Mouse (Mus musculus): ENCODE data around the gene Pir. TPM values are rescaled to one million over a fixed set of nuclear protein-coding genes. Genes with fewer than 3 reads are reported as not detected.
A peak's percentile ranks its signal among the peaks of the same experiment; 100 is the strongest.

Gene Pir
- 10.5 and 10.9 TPM in 2 replicates for polyA plus RNA-seq (2015; fragmentation: Nextera tagmentation; extraction: Ambion mirVana)

DNA sequence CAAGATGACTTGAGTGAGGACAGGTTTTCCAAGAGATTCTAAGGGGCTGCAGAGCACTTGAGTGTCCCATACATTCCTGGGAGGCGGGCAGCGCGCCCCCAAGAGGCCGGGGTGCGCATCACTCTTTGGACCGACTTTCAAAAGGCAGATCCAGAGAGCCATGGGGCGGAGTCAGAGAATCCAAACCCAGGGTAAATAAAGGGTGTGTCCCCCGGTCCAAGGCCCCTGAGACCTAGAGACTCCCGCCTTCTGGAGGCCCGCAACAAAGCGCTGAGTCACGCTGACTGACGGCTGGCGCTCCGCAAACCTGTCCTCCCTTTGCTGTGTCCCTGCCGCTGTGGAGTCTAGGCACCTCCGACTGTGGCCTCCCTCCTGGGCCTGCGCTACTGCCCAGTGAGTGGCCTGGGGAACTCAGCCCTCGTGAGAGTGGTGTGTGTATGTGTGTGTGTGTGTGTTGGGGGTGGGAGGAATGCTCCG, at the start of gene Pir:
Pir (plus strand) TSS at position 87 of the 477 bp plus-strand sequence.
- Histone ChIP-seq H3K36me3 (ENCODE audit: control insufficient read depth, insufficient read depth, low read length) (no peaks in the 10 kb centered on the region), H3K4me3 (replicated peaks; ENCODE audit: low read length) (peak within 1 kb of the TSS; percentile 38), H3K4me1 (ENCODE audit: control insufficient read depth, insufficient read depth, low read length) (no peaks in the 10 kb centered on the region), H3K27me3 (ENCODE audit: control insufficient read depth, insufficient read depth, low read length) (no peaks in the 10 kb centered on the region), H3K4me2 (ENCODE audit: low read depth, low read length) (peak within 1 kb of the TSS; percentile 48), H3K27ac (ENCODE audit: low read length) (0 out of 2 replicates have a peak within 1 kb of the TSS, but pooled peaks have one; percentile 32), H3K9ac (ENCODE audit: low read length) (peak within 1 kb of the TSS; percentile 56), H3K9me3 (replicated peaks; ENCODE audit: control insufficient read depth, low read length) (no peaks in the 10 kb centered on the region)
- peak; percentile 94 for ATAC-seq (ENCODE audit: insufficient read depth, low FRiP score)
- WGBS, result 14% methylated on average over 18 of the region's 20 CpGs

DNA sequence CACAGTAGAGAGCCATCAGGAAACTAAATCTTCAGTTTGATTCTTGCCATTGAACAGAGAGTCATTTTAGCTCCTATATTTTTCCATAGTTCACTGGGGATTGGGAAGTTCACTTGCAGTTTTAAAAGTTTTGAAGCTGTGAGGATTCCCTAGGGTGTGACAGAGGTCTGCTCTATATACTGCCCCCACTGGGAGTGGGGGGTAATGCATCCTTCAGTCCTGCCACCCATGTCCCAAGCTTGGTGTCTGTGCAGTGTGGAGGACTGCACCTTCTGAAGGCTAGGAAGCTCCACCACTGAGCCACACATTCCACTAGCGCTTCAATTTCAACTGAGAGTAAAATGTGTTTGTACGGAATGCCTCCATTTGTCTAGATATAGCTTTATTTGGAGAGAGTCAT, 47.2 kb upstream of the Pir start:
- no peak overlapping the region for H3K4me2 ChIP-seq (ENCODE audit: low read depth, low read length)
- 64% methylated on average over 2 of the region's 2 CpGs for WGBS
- no peak for ATAC-seq (ENCODE audit: insufficient read depth, low FRiP score)

DNA sequence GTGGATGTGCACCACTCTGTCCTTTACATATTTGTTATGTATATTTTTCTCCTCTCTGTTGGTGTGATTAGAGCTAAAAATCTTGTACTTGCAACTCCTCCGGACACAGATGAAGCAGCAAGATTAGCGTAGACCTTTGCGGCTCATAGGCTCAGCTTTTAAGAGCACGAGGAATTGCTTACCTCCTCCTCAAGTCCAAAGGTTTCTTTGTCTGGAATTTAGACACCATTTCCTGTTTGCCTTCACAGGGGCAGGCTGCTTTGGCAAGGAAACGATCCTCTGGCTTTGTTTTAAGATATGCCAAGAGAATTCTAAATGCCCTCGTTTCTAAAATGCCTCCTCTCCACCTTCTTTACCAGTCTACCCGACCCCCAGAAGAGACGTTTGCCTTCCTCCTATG, 35.8 kb upstream of the Pir start:
- Histone ChIP-seq H3K9ac (ENCODE audit: low read length) (no peak overlapping the region), H3K27me3 (ENCODE audit: control insufficient read depth, insufficient read depth, low read length) (no peaks in the 10 kb centered on the region), H3K9me3 (replicated peaks; ENCODE audit: control insufficient read depth, low read length) (no peaks in the 10 kb centered on the region), H3K4me3 (replicated peaks; ENCODE audit: low read length) (no peak overlapping the region), H3K36me3 (ENCODE audit: control insufficient read depth, insufficient read depth, low read length) (no peaks in the 10 kb centered on the region), H3K4me1 (ENCODE audit: control insufficient read depth, insufficient read depth, low read length) (no peaks in the 10 kb centered on the region), H3K27ac (ENCODE audit: low read length) (no peak overlapping the region), H3K4me2 (ENCODE audit: low read depth, low read length) (no peak overlapping the region)
- WGBS, result 53% methylated on average over 8 of the region's 8 CpGs
- ATAC-seq (ENCODE audit: insufficient read depth, low FRiP score), result no peak

More for the DNA sequence above, 47.2 kb upstream of the Pir start:
- no peak overlapping the region for H3K27ac ChIP-seq (ENCODE audit: low read length)
- H3K36me3 ChIP-seq (ENCODE audit: control insufficient read depth, insufficient read depth, low read length), result no peaks in the 10 kb centered on the region
- H3K27me3 ChIP-seq (ENCODE audit: control insufficient read depth, insufficient read depth, low read length), result peaks cover 3% of the 10 kb centered on the region; the same call in 1 of the 2 replicates
- H3K4me1 ChIP-seq (ENCODE audit: control insufficient read depth, insufficient read depth, low read length), result no peaks in the 10 kb centered on the region
- H3K9me3 ChIP-seq (replicated peaks; ENCODE audit: control insufficient read depth, low read length), result no peaks in the 10 kb centered on the region
- H3K4me3 ChIP-seq (replicated peaks; ENCODE audit: low read length), result no peak overlapping the region
- H3K9ac ChIP-seq (ENCODE audit: low read length), result no peak overlapping the region

DNA sequence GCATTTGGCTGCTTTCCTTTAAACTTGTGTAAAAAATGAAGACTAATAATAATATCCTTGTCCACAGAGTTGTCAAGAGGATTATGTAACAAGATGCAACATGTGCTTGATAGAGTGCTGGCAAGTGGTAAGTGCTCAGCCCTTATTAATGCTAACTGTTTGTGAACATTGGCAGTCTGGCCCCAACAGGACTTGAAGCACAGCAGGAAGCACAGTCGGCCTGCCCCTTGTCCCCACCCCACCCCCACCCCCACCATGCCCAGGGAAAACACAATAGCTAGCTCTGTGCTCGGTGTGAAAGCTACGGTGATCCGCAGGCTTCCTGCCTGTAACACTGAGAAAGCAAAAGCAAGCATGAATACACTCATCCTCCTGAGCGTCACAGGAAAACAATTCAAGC, 23.5 kb upstream of the Pir start:
- Histone ChIP-seq H3K9me3 (replicated peaks; ENCODE audit: control insufficient read depth, low read length) (no peaks in the 10 kb centered on the region), H3K4me3 (replicated peaks; ENCODE audit: low read length) (no peak overlapping the region), H3K27me3 (ENCODE audit: control insufficient read depth, insufficient read depth, low read length) (peaks cover 4% of the 10 kb centered on the region; the same call in 1 of the 2 replicates), H3K4me2 (ENCODE audit: low read depth, low read length) (no peak overlapping the region), H3K36me3 (ENCODE audit: control insufficient read depth, insufficient read depth, low read length) (no peaks in the 10 kb centered on the region), H3K9ac (ENCODE audit: low read length) (no peak overlapping the region), H3K27ac (ENCODE audit: low read length) (no peak overlapping the region), H3K4me1 (ENCODE audit: control insufficient read depth, insufficient read depth, low read length) (no peaks in the 10 kb centered on the region)
- 22% methylated on average over 5 of the region's 5 CpGs for WGBS
- ATAC-seq (ENCODE audit: insufficient read depth, low FRiP score), result peak; percentile 66; the same call in 1 of the 2 replicates

DNA sequence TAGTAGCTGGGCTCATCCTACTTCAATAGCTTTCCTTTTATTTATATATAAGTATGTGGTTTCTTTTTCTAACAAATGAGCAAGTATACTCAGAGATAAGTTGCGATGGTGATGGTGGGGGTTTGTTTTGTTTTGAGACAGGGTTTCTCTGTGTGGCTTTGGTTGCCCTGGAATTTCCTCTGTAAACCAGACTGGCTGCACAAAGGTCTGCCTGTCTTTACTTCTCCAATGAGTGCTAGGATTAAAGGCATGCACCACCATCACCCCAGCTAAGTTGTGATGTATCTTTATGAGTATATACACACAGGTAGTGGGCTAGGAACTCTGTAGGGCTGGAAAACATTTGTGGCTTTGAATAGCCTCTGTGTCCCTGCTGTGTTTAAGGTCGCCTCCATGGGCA, 22.4 kb upstream of the Pir start:
- Histone ChIP-seq H3K9me3 (replicated peaks; ENCODE audit: control insufficient read depth, low read length) (no peaks in the 10 kb centered on the region), H3K4me2 (ENCODE audit: low read depth, low read length) (no peak overlapping the region), H3K36me3 (ENCODE audit: control insufficient read depth, insufficient read depth, low read length) (no peaks in the 10 kb centered on the region), H3K4me3 (replicated peaks; ENCODE audit: low read length) (no peak overlapping the region), H3K4me1 (ENCODE audit: control insufficient read depth, insufficient read depth, low read length) (no peaks in the 10 kb centered on the region), H3K27ac (ENCODE audit: low read length) (no peak overlapping the region), H3K9ac (ENCODE audit: low read length) (no peak overlapping the region), H3K27me3 (ENCODE audit: control insufficient read depth, insufficient read depth, low read length) (peaks cover 4% of the 10 kb centered on the region; the same call in 1 of the 2 replicates)
- WGBS, result 48% methylated on average over 2 of the region's 2 CpGs
- no peak for ATAC-seq (ENCODE audit: insufficient read depth, low FRiP score)

DNA sequence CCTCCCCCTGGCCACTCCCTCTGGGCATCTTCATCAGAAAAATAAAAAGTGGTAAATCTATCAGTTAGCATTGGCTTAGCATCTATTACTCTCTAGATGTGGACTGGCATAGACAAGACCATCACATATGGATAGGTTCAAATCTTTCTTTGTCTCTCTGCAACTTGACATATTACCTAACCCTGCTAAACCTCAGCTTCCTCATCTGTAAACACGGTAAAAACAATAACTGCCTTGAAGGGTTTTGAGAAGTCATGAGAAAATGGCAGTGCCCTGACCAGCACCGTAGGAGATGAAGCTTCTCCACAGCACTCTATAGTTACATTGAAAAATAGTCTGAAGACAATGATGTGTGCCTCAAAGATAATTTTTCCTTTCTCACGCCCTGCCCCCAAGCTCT, 12.6 kb upstream of the Pir start:
- H3K27me3 ChIP-seq (ENCODE audit: control insufficient read depth, insufficient read depth, low read length), result no peaks in the 10 kb centered on the region; the same call in 1 of the 2 replicates
- H3K27ac ChIP-seq (ENCODE audit: low read length), result no peak overlapping the region
- H3K9ac ChIP-seq (ENCODE audit: low read length), result no peak overlapping the region
- H3K36me3 ChIP-seq (ENCODE audit: control insufficient read depth, insufficient read depth, low read length), result no peaks in the 10 kb centered on the region
- H3K4me2 ChIP-seq (ENCODE audit: low read depth, low read length), result no peak overlapping the region
- H3K9me3 ChIP-seq (replicated peaks; ENCODE audit: control insufficient read depth, low read length), result no peaks in the 10 kb centered on the region
- 66% methylated on average over 3 of the region's 3 CpGs for WGBS
- no peak for ATAC-seq (ENCODE audit: insufficient read depth, low FRiP score)
- no peak overlapping the region for H3K4me3 ChIP-seq (replicated peaks; ENCODE audit: low read length)
- H3K4me1 ChIP-seq (ENCODE audit: control insufficient read depth, insufficient read depth, low read length), result no peaks in the 10 kb centered on the region

DNA sequence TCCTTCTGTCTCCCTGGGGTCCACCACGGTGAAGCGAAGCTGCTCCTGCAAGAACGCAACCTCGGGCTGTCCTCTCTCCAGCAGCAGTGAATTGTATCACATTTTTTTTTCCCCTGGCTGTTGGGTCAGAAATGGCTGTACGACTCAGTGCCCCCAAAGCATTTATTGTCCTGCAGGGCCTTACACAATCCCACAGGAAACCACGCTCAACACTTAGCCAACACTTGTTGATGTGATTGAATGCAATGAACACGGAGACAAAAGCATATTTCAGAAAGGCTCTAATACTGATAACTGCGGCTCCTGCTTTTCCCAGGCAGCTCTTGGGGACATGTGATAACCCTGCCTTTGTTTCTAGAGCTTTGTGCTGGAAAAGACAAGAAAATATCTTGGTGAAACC, 11.1 kb upstream of the Pir start, which contains the start of gene Bmx:
Bmx (minus strand) TSS at position 137 of the 400 bp plus-strand sequence.
- no peak for ATAC-seq (ENCODE audit: insufficient read depth, low FRiP score)
- no peaks in the 10 kb centered on the region for H3K4me1 ChIP-seq (ENCODE audit: control insufficient read depth, insufficient read depth, low read length)

DNA sequence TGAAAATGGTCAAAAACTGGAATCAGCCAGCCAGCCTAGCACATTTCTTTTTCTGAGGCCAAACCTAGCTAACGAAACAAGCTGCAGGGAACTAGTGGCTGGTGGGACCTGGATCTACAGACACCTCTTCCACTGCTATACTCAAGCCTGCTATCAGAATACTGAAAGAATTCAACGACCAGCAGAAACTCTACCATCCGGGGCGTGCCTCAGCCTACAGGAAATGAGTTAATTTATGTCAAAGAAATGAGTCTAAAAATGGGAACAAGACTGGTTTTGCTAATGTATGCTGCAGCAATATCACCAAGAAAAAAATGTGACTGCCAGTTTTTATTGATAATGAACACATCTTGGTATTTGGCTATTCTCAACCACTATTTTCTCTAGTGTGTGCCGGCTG, 10.5 kb upstream of the Pir start:
- H3K9me3 ChIP-seq (replicated peaks; ENCODE audit: control insufficient read depth, low read length), result no peaks in the 10 kb centered on the region
- no peaks in the 10 kb centered on the region; the same call in 1 of the 2 replicates for H3K27me3 ChIP-seq (ENCODE audit: control insufficient read depth, insufficient read depth, low read length)
- no peak overlapping the region for H3K9ac ChIP-seq (ENCODE audit: low read length)
- H3K4me2 ChIP-seq (ENCODE audit: low read depth, low read length), result no peak overlapping the region
- no peaks in the 10 kb centered on the region for H3K4me1 ChIP-seq (ENCODE audit: control insufficient read depth, insufficient read depth, low read length)
- no peak overlapping the region for H3K4me3 ChIP-seq (replicated peaks; ENCODE audit: low read length)
- H3K27ac ChIP-seq (ENCODE audit: low read length), result no peak overlapping the region
- ATAC-seq (ENCODE audit: insufficient read depth, low FRiP score), result no peak
- no peaks in the 10 kb centered on the region for H3K36me3 ChIP-seq (ENCODE audit: control insufficient read depth, insufficient read depth, low read length)
- 75% methylated on average over 5 of the region's 5 CpGs for WGBS

More for the DNA sequence above, 11.1 kb upstream of the Pir start, which contains the start of gene Bmx:
- Histone ChIP-seq H3K9me3 (replicated peaks; ENCODE audit: control insufficient read depth, low read length) (no peaks in the 10 kb centered on the region), H3K27ac (ENCODE audit: low read length) (no peak within 1 kb of the TSS), H3K4me3 (replicated peaks; ENCODE audit: low read length) (no peak within 1 kb of the TSS), H3K36me3 (ENCODE audit: control insufficient read depth, insufficient read depth, low read length) (no peaks in the 10 kb centered on the region), H3K9ac (ENCODE audit: low read length) (no peak within 1 kb of the TSS), H3K4me2 (ENCODE audit: low read depth, low read length) (no peak within 1 kb of the TSS), H3K27me3 (ENCODE audit: control insufficient read depth, insufficient read depth, low read length) (no peaks in the 10 kb centered on the region; the same call in 1 of the 2 replicates)
- WGBS, result 55% methylated on average over 8 of the region's 8 CpGs

DNA sequence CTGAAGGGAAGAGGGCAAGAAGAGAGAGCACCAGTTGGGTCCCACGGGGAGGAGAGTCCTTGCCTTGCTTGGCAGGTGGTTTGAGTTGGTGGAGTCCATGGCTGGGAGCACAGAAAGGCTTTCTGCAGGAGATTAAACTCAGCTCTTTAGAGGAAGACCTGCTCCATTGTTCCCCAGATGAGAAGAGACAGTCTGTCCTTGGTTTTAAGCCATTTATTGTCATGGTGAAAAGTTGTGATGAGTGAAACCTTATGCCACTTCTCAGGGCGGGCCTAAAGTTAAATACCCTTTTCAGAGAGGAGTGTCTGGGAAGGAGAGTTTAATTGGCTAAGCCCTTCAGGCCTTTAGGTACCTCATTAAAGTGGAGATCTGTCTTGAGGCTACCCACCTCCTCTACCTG, 6.9 kb upstream of the Pir start:
- Histone ChIP-seq H3K4me2 (ENCODE audit: low read depth, low read length) (no peak overlapping the region), H3K4me3 (replicated peaks; ENCODE audit: low read length) (no peak overlapping the region), H3K27ac (ENCODE audit: low read length) (no peak overlapping the region), H3K9ac (ENCODE audit: low read length) (no peak overlapping the region), H3K36me3 (ENCODE audit: control insufficient read depth, insufficient read depth, low read length) (no peaks in the 10 kb centered on the region), H3K9me3 (replicated peaks; ENCODE audit: control insufficient read depth, low read length) (no peaks in the 10 kb centered on the region), H3K4me1 (ENCODE audit: control insufficient read depth, insufficient read depth, low read length) (no peaks in the 10 kb centered on the region), H3K27me3 (ENCODE audit: control insufficient read depth, insufficient read depth, low read length) (no peaks in the 10 kb centered on the region; the same call in 1 of the 2 replicates)
- WGBS, result 72% methylated on average over 2 of the region's 2 CpGs
- no peak for ATAC-seq (ENCODE audit: insufficient read depth, low FRiP score)

All from stomach, embryonic 16.5 days (tissue).